Comparison of ENCODE assay signal across 20 mouse cellular contexts in the genomic region with DNA sequence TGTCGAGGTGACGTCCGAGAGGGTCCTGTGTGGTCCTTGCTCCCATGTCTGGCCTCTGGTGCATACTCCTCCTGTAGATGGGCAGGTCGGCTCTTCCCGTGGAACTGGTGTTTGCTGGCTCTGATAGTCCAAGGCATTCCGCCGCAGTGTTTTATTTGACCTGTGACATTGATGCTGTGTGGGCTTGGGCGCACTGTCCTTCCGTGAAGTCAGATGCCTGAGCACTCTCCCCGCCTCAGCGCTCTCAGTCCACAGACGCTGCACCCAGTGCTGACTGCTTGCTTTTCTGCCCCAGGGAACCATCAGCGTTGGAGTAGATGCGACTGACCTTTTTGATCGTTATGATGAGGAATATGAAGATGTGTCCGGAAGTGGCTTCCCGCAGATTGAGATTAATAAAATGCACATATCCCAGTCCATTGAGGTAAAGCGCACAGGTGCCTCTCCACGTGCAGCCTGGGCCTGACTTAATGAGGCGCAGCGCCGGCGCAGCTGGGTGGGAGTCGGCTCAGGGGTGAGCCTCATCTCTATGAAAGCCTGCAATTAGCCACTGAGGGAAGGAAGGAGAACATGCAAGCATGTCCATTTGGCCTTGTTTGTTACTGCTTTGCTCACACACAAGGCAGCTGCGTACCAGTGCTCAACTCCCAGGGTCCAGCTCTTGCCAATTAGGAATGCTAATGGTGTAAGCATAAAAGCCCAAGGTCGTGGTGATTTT. TPM values are rescaled to one million over a fixed set of nuclear protein-coding genes. Genes with fewer than 3 reads are reported as not detected.
DNase-seq lines count a peak whose midpoint lies in the region; ATAC-seq and TF ChIP-seq lines count a peak whose summit lies in the region.
"Had no signal": no experiment of that assay in that cellular context is flagged by ENCODE, and none has a peak within 500 bp of the region (broad histone marks: within the 10 kb centered on the region; RNA-seq: fewer than 3 reads in every experiment).

No protein-coding gene starts in this region.

- H3K4me1 ChIP-seq in kidney, embryonic 16.5 days (ENCODE audit: insufficient read depth, low read length), result peaks cover 18% of the 10 kb centered on the region
- H3K4me1 ChIP-seq in midbrain, embryonic 13.5 days (replicated peaks), result peaks cover 10% of the 10 kb centered on the region; the same call in 1 of the 2 replicates
- H3K4me1 ChIP-seq in midbrain, embryonic 10.5 days, result no peaks in the 10 kb centered on the region
- peaks cover 10% of the 10 kb centered on the region; the same call in 1 of the 2 replicates for H3K4me1 ChIP-seq in neural tube, embryonic 15.5 days
- H3K4me1 ChIP-seq: embryonic facial prominence, embryonic 12.5 days; forebrain, embryonic 15.5 days had no signal

- no peak for DNase-seq in kidney, postnatal 36 days
- DNase-seq in midbrain, embryonic 10.5 days (ENCODE audit: low spot score), result no peak
- peak; percentile 28 for DNase-seq in brain, embryonic 14.5 days (ENCODE audit: low read depth)
- no peak for DNase-seq in spleen, postnatal 4 days (ENCODE audit: low spot score in 2 of 2)
- DNase-seq: adrenal gland, postnatal 10 days; cerebellum, adult 11 months; cerebellum, postnatal 10 days; heart, postnatal 14 days; layer of hippocampus, adult 9-11 months; lung, postnatal 10 days; thymus, postnatal 36 days had no signal

- TF ChIP-seq POLR2A in brain, embryonic 14.5 days (IDR thresholded peaks at IDR 0.05; ENCODE audit: borderline replicate concordance, extremely low read depth, insufficient read depth, insufficient read length, poor library complexity, severe bottlenecking), result no peak

- peak overlapping the region; percentile 12; the same call in 1 of the 2 replicates for H3K4me2 ChIP-seq in kidney, embryonic 16.5 days (replicated peaks; ENCODE audit: low read depth, low read length)
- H3K4me2 ChIP-seq in midbrain, embryonic 13.5 days (replicated peaks), result no peak overlapping the region
- no peak overlapping the region for H3K4me2 ChIP-seq in neural tube, embryonic 15.5 days
- H3K4me2 ChIP-seq: embryonic facial prominence, embryonic 12.5 days; forebrain, embryonic 15.5 days; heart, embryonic 11.5 days had no signal

- 49% methylated on average over 26 of the region's 26 CpGs for WGBS in kidney, embryonic 16.5 days
- 84% methylated on average over 26 of the region's 26 CpGs for WGBS in midbrain, embryonic 13.5 days
- WGBS in midbrain, embryonic 10.5 days, result 96% methylated on average over 26 of the region's 26 CpGs
- WGBS in neural tube, embryonic 15.5 days, result 71% methylated on average over 26 of the region's 26 CpGs

- no peaks in the 10 kb centered on the region for H3K27me3 ChIP-seq in kidney, embryonic 16.5 days (ENCODE audit: insufficient read depth, low read length)
- no peaks in the 10 kb centered on the region for H3K27me3 ChIP-seq in midbrain, embryonic 13.5 days
- H3K27me3 ChIP-seq in midbrain, embryonic 10.5 days (ENCODE audit: low read depth, poor library complexity, severe bottlenecking), result no peaks in the 10 kb centered on the region
- no peaks in the 10 kb centered on the region for H3K27me3 ChIP-seq in neural tube, embryonic 15.5 days (replicated peaks)
- H3K27me3 ChIP-seq: embryonic facial prominence, embryonic 12.5 days; forebrain, embryonic 15.5 days had no signal

- H3K9me3 ChIP-seq in kidney, embryonic 16.5 days (ENCODE audit: low read length), result no peaks in the 10 kb centered on the region
- H3K9me3 ChIP-seq in midbrain, embryonic 13.5 days, result no peaks in the 10 kb centered on the region
- no peaks in the 10 kb centered on the region for H3K9me3 ChIP-seq in midbrain, embryonic 10.5 days (replicated peaks)
- no peaks in the 10 kb centered on the region for H3K9me3 ChIP-seq in neural tube, embryonic 15.5 days (replicated peaks)
- H3K9me3 ChIP-seq: embryonic facial prominence, embryonic 12.5 days; forebrain, embryonic 15.5 days had no signal

- ATAC-seq in kidney, embryonic 16.5 days (ENCODE audit: low FRiP score, low TSS enrichment), result peak; percentile 69; the same call in 1 of the 2 replicates
- peak; percentile 60 for ATAC-seq in midbrain, embryonic 13.5 days
- ATAC-seq in neural tube, embryonic 15.5 days (ENCODE audit: low FRiP score), result no peak
- ATAC-seq: activated CD4-positive, CD25-positive, alpha-beta regulatory T cell, adult 4 months; forebrain, embryonic 15.5 days; inflammation-experienced regulatory T-cells, adult 6 months had no signal

- no peak overlapping the region for H3K4me3 ChIP-seq in kidney, embryonic 16.5 days (ENCODE audit: low read length)
- no peak overlapping the region for H3K4me3 ChIP-seq in midbrain, embryonic 13.5 days (replicated peaks)
- no peak overlapping the region for H3K4me3 ChIP-seq in midbrain, embryonic 10.5 days
- H3K4me3 ChIP-seq in neural tube, embryonic 15.5 days (replicated peaks), result no peak overlapping the region
- H3K4me3 ChIP-seq: embryonic facial prominence, embryonic 12.5 days; erythroblast, embryonic 14.5 days; forebrain, embryonic 15.5 days had no signal

- H3K9ac ChIP-seq in kidney, embryonic 16.5 days (replicated peaks; ENCODE audit: low read length), result peak overlapping the region; percentile 31; the same call in 1 of the 2 replicates
- no peak overlapping the region for H3K9ac ChIP-seq in midbrain, embryonic 13.5 days (replicated peaks)
- H3K9ac ChIP-seq in neural tube, embryonic 15.5 days (replicated peaks), result no peak overlapping the region
- H3K9ac ChIP-seq: embryonic facial prominence, embryonic 12.5 days; forebrain, embryonic 15.5 days had no signal

- no peak for TF ChIP-seq CTCF in brain, embryonic 14.5 days (IDR thresholded peaks at IDR 0.05; ENCODE audit: borderline replicate concordance, extremely low read depth, insufficient read depth, insufficient read length)

- peaks cover 33% of the 10 kb centered on the region for H3K36me3 ChIP-seq in kidney, embryonic 16.5 days (ENCODE audit: insufficient read depth, low read length)
- H3K36me3 ChIP-seq in midbrain, embryonic 13.5 days, result peaks cover 68% of the 10 kb centered on the region
- H3K36me3 ChIP-seq in midbrain, embryonic 10.5 days, result peaks cover 86% of the 10 kb centered on the region
- peaks cover 33% of the 10 kb centered on the region for H3K36me3 ChIP-seq in neural tube, embryonic 15.5 days

- H3K27ac ChIP-seq in kidney, embryonic 16.5 days (ENCODE audit: low read length), result peak overlapping the region; percentile 78
- H3K27ac ChIP-seq in midbrain, embryonic 13.5 days, result peak overlapping the region; percentile 41
- no peak overlapping the region for H3K27ac ChIP-seq in midbrain, embryonic 10.5 days (replicated peaks)
- peak overlapping the region; percentile 58 for H3K27ac ChIP-seq in neural tube, embryonic 15.5 days (replicated peaks)
- H3K27ac ChIP-seq: embryonic facial prominence, embryonic 12.5 days; forebrain, embryonic 15.5 days had no signal

RNA-seq across cellular contexts. Expression of gene Thap3, which starts 20.4 kb away (rescaled TPM):
- 42.4 and 46.4 TPM in 2 replicates for polyA plus RNA-seq in kidney, embryonic 16.5 days (2015; fragmentation: Nextera tagmentation; extraction: Ambion mirVana)
- polyA plus RNA-seq in midbrain, embryonic 13.5 days (2015; fragmentation: Nextera tagmentation; extraction: Ambion mirVana), result 34.7 and 38.0 TPM in 2 replicates
- polyA plus RNA-seq in midbrain, embryonic 10.5 days (2016; fragmentation: Nextera tagmentation; extraction: Ambion mirVana), result 32.1 and 36.2 TPM in 2 replicates
- polyA plus RNA-seq in brain, embryonic 14.5 days (2012; rRNA removed), result 37.9 and 43.4 TPM in 2 replicates
- 37.8 and 38.3 TPM in 2 replicates for polyA plus RNA-seq in neural tube, embryonic 15.5 days (2015; fragmentation: Nextera tagmentation; extraction: Ambion mirVana)

RNA-seq across cellular contexts. Expression of gene Phf13, which starts 27.7 kb away (rescaled TPM):
- 31.2 and 33.3 TPM in 2 replicates for polyA plus RNA-seq in kidney, embryonic 16.5 days (2015; fragmentation: Nextera tagmentation; extraction: Ambion mirVana)
- polyA plus RNA-seq in midbrain, embryonic 13.5 days (2015; fragmentation: Nextera tagmentation; extraction: Ambion mirVana), result 17.5 and 17.7 TPM in 2 replicates
- 23.9 and 30.4 TPM in 2 replicates for polyA plus RNA-seq in midbrain, embryonic 10.5 days (2016; fragmentation: Nextera tagmentation; extraction: Ambion mirVana)
- 18.4 and 19.6 TPM in 2 replicates for polyA plus RNA-seq in brain, embryonic 14.5 days (2012; rRNA removed)
- 21.3 TPM in 2 replicates for polyA plus RNA-seq in neural tube, embryonic 15.5 days (2015; fragmentation: Nextera tagmentation; extraction: Ambion mirVana)

RNA-seq across cellular contexts. Expression of gene Dnajc11, which starts 34.9 kb away (rescaled TPM):
- 79.5 and 88.4 TPM in 2 replicates for polyA plus RNA-seq in kidney, embryonic 16.5 days (2015; fragmentation: Nextera tagmentation; extraction: Ambion mirVana)
- 88.0 and 89.2 TPM in 2 replicates for polyA plus RNA-seq in midbrain, embryonic 13.5 days (2015; fragmentation: Nextera tagmentation; extraction: Ambion mirVana)
- polyA plus RNA-seq in midbrain, embryonic 10.5 days (2016; fragmentation: Nextera tagmentation; extraction: Ambion mirVana), result 107 and 108 TPM in 2 replicates
- 84.0 and 84.3 TPM in 2 replicates for polyA plus RNA-seq in brain, embryonic 14.5 days (2012; rRNA removed)
- polyA plus RNA-seq in neural tube, embryonic 15.5 days (2015; fragmentation: Nextera tagmentation; extraction: Ambion mirVana), result 79.6 and 82.6 TPM in 2 replicates

RNA-seq across cellular contexts. Expression of gene Klhl21, which starts 40.2 kb away (rescaled TPM):
- 12.1 and 12.6 TPM in 2 replicates for polyA plus RNA-seq in kidney, embryonic 16.5 days (2015; fragmentation: Nextera tagmentation; extraction: Ambion mirVana)
- polyA plus RNA-seq in midbrain, embryonic 13.5 days (2015; fragmentation: Nextera tagmentation; extraction: Ambion mirVana), result 2.0 and 3.0 TPM in 2 replicates
- 6.9 and 8.5 TPM in 2 replicates for polyA plus RNA-seq in midbrain, embryonic 10.5 days (2016; fragmentation: Nextera tagmentation; extraction: Ambion mirVana)
- polyA plus RNA-seq in brain, embryonic 14.5 days (2012; rRNA removed), result 3.7 and 5.0 TPM in 2 replicates
- 5.7 and 7.8 TPM in 2 replicates for polyA plus RNA-seq in neural tube, embryonic 15.5 days (2015; fragmentation: Nextera tagmentation; extraction: Ambion mirVana)

RNA-seq across cellular contexts. Expression of gene Zbtb48, which starts 59.1 kb away (rescaled TPM):
- 25.3 and 26.0 TPM in 2 replicates for polyA plus RNA-seq in kidney, embryonic 16.5 days (2015; fragmentation: Nextera tagmentation; extraction: Ambion mirVana)
- 17.9 and 26.3 TPM in 2 replicates for polyA plus RNA-seq in midbrain, embryonic 13.5 days (2015; fragmentation: Nextera tagmentation; extraction: Ambion mirVana)
- 18.7 and 25.6 TPM in 2 replicates for polyA plus RNA-seq in midbrain, embryonic 10.5 days (2016; fragmentation: Nextera tagmentation; extraction: Ambion mirVana)
- polyA plus RNA-seq in brain, embryonic 14.5 days (2012; rRNA removed), result 26.8 and 33.6 TPM in 2 replicates
- 15.9 and 16.4 TPM in 2 replicates for polyA plus RNA-seq in neural tube, embryonic 15.5 days (2015; fragmentation: Nextera tagmentation; extraction: Ambion mirVana)
